8 mouse cellular contexts compared by ENCODE assay signal in the genomic region with DNA sequence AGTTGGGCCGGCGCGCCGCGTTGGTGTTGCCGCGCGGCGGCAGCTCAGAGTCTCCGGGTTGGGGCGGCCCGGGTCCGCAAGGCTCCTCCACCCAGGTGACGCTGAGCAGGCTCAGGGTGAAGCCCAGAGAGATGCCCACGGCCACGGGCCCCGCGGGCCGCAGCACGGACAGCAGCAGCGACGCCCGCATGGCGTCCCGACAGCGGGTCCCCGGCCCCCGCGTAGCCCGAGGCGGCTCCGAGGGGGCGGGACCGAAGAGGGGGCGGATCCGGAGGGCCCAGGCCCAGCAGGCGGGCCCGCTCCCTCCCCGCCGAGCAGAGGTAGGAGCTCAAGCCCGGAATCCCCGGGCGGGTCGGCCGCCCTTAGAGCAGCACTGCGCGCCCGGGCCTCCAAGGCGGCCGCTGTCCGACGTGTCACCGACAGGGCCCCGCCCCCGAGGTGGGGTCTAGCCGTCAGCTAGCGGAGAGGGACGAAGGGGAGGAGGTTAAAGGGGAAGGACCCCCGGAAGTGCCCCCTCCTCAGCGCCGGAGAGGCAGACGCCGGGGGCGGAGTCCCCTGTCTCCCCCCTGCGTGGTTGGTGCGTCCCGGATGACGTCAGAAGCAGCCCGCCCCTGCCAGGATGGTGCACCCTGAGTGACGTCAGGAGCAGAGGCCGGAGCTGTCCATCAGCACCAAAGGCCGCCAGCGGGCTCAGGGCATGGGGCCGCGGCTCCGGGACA. TPM values are rescaled to one million over a fixed set of nuclear protein-coding genes. Genes with fewer than 3 reads are reported as not detected.
A peak's percentile ranks its signal among the peaks of the same experiment; 100 is the strongest.
DNase-seq lines count a peak whose midpoint lies in the region; ATAC-seq and TF ChIP-seq lines count a peak whose summit lies in the region.

A gene (minus strand): TSS at position 392 of the 719 bp plus-strand sequence.
A gene (plus strand): TSS at position 617 of the 719 bp plus-strand sequence.

- under 1% methylated on average over 48 of the region's 76 CpGs for WGBS in forebrain, embryonic 13.5 days
- WGBS in liver, embryonic 15.5 days (ENCODE audit: insufficient replicate concordance): under 1% methylated on average over 76 of the region's 76 CpGs
- under 1% methylated on average over 71 of the region's 76 CpGs for WGBS in neural tube, embryonic 12.5 days
- WGBS in stomach, postnatal 0 days: under 1% methylated on average over 61 of the region's 76 CpGs

- H3K9ac ChIP-seq in forebrain, embryonic 13.5 days: peak within 1 kb of the TSS; percentile 87
- H3K9ac ChIP-seq in liver, embryonic 15.5 days: peak within 1 kb of the TSS; percentile 51
- peak within 1 kb of the TSS; percentile 80 for H3K9ac ChIP-seq in neural tube, embryonic 12.5 days
- peak within 1 kb of the TSS; percentile 75 for H3K9ac ChIP-seq in stomach, postnatal 0 days (ENCODE audit: low read length)

- H3K27me3 ChIP-seq in forebrain, embryonic 13.5 days: peaks cover 19% of the 10 kb centered on the region
- peaks cover 99% of the 10 kb centered on the region for H3K27me3 ChIP-seq in liver, embryonic 15.5 days
- H3K27me3 ChIP-seq in neural tube, embryonic 12.5 days (replicated peaks): peaks cover 17% of the 10 kb centered on the region
- H3K27me3 ChIP-seq in stomach, postnatal 0 days (ENCODE audit: control insufficient read depth, insufficient read depth, low read length): peaks cover 2% of the 10 kb centered on the region; the same call in 1 of the 2 replicates

- H3K36me3 ChIP-seq in forebrain, embryonic 13.5 days (ENCODE audit: poor library complexity, severe bottlenecking): peaks cover 47% of the 10 kb centered on the region
- H3K36me3 ChIP-seq in liver, embryonic 15.5 days (replicated peaks): no peaks in the 10 kb centered on the region
- H3K36me3 ChIP-seq in neural tube, embryonic 12.5 days: peaks cover 34% of the 10 kb centered on the region
- 0 out of 2 replicates have a peak, but pooled peaks cover 6% of the 10 kb centered on the region for H3K36me3 ChIP-seq in stomach, postnatal 0 days (ENCODE audit: control insufficient read depth, insufficient read depth, low read length)

- H3K9me3 ChIP-seq in forebrain, embryonic 13.5 days (replicated peaks): no peaks in the 10 kb centered on the region
- no peaks in the 10 kb centered on the region for H3K9me3 ChIP-seq in liver, embryonic 15.5 days (replicated peaks)
- H3K9me3 ChIP-seq in neural tube, embryonic 12.5 days: no peaks in the 10 kb centered on the region
- no peaks in the 10 kb centered on the region for H3K9me3 ChIP-seq in stomach, postnatal 0 days (ENCODE audit: control insufficient read depth, low read length)

- peaks cover 37% of the 10 kb centered on the region for H3K4me1 ChIP-seq in forebrain, embryonic 13.5 days
- peaks cover 28% of the 10 kb centered on the region for H3K4me1 ChIP-seq in liver, embryonic 15.5 days (replicated peaks)
- peaks cover 36% of the 10 kb centered on the region for H3K4me1 ChIP-seq in neural tube, embryonic 12.5 days
- 0 out of 2 replicates have a peak, but pooled peaks cover 2% of the 10 kb centered on the region for H3K4me1 ChIP-seq in stomach, postnatal 0 days (replicated peaks; ENCODE audit: control insufficient read depth, insufficient read depth)

- intact Hi-C loops in heart, postnatal 10 days (cut with DNase I): loop anchor here (1.0 kb wide), 1 partner anchor 80 kb away; no protein-coding TSS in a partner anchor

- peak; percentile 99 for DNase-seq in ES-CJ7 (ENCODE audit: low read depth, low spot score)
- DNase-seq in heart, postnatal 10 days: peak; percentile 98
- peak; percentile 98 for DNase-seq in kidney, postnatal 4 days
- peak; percentile 96 for DNase-seq in stomach, postnatal 0 days (ENCODE audit: low spot score)

- H3K27ac ChIP-seq in forebrain, embryonic 13.5 days: peak within 1 kb of the TSS; percentile 85
- H3K27ac ChIP-seq in liver, embryonic 15.5 days (replicated peaks): 0 out of 2 replicates have a peak within 1 kb of the TSS, but pooled peaks have one; percentile 57
- peak within 1 kb of the TSS; percentile 69 for H3K27ac ChIP-seq in neural tube, embryonic 12.5 days
- peak within 1 kb of the TSS; percentile 78 for H3K27ac ChIP-seq in stomach, postnatal 0 days (replicated peaks)

- TF ChIP-seq CTCF in stomach, postnatal 0 days (IDR thresholded peaks at IDR 0.05; ENCODE audit: low read depth): peak; percentile 20; the same call in 1 of the 2 replicates

- TF ChIP-seq EP300 in stomach, postnatal 0 days (optimal IDR thresholded peaks at IDR 0.05): peak; percentile 64

- ATAC-seq in cerebellum, adult (ENCODE audit: insufficient number of reproducible peaks, low FRiP score, low TSS enrichment): peak; percentile 50
- peak; percentile 91 for ATAC-seq in forebrain, embryonic 13.5 days
- ATAC-seq in liver, embryonic 15.5 days (ENCODE audit: insufficient read depth): peak; percentile 88
- ATAC-seq in neural tube, embryonic 12.5 days (ENCODE audit: low FRiP score, low read depth): peak; percentile 90
- peak; percentile 89 for ATAC-seq in stomach, postnatal 0 days (ENCODE audit: low FRiP score, low TSS enrichment)

- H3K4me2 ChIP-seq in forebrain, embryonic 13.5 days: peak within 1 kb of the TSS; percentile 90
- peak within 1 kb of the TSS; percentile 94 for H3K4me2 ChIP-seq in liver, embryonic 15.5 days
- peak within 1 kb of the TSS; percentile 93 for H3K4me2 ChIP-seq in neural tube, embryonic 12.5 days (replicated peaks)
- peak within 1 kb of the TSS; percentile 86 for H3K4me2 ChIP-seq in stomach, postnatal 0 days (replicated peaks; ENCODE audit: low read depth)

- H3K4me3 ChIP-seq in forebrain, embryonic 13.5 days: peak within 1 kb of the TSS; percentile 87
- peak within 1 kb of the TSS; percentile 68 for H3K4me3 ChIP-seq in liver, embryonic 15.5 days (replicated peaks)
- peak within 1 kb of the TSS; percentile 84 for H3K4me3 ChIP-seq in neural tube, embryonic 12.5 days
- H3K4me3 ChIP-seq in stomach, postnatal 0 days (ENCODE audit: low read depth, low read length): peak within 1 kb of the TSS; percentile 71

RNA-seq across cellular contexts. Expression of the first gene that starts in this region (rescaled TPM):
- 16.9 and 18.6 TPM in 2 replicates for polyA plus RNA-seq in forebrain, embryonic 13.5 days (2015; fragmentation: Nextera tagmentation; extraction: Ambion mirVana)
- total RNA-seq in heart, postnatal 10 days (2021): 10 to 100 TPM; 38.6 to 39.5 TPM
- 4.0 and 4.3 TPM in 2 replicates for polyA plus RNA-seq in liver, embryonic 15.5 days (2015; fragmentation: Nextera tagmentation; extraction: Ambion mirVana)
- 43.6 and 43.7 TPM in 2 replicates for polyA plus RNA-seq in neural tube, embryonic 12.5 days (2016; fragmentation: Nextera tagmentation; extraction: Ambion mirVana)
- polyA plus RNA-seq in stomach, postnatal 0 days (2015; fragmentation: Nextera tagmentation; extraction: Ambion mirVana): 24.6 and 25.2 TPM in 2 replicates

RNA-seq across cellular contexts. Expression of the second gene that starts in this region (rescaled TPM):
- polyA plus RNA-seq in forebrain, embryonic 13.5 days (2015; fragmentation: Nextera tagmentation; extraction: Ambion mirVana): 34.0 and 35.5 TPM in 2 replicates
- under 1 TPM; 0.38 to 0.52 TPM for total RNA-seq in heart, postnatal 10 days (2021)
- polyA plus RNA-seq in liver, embryonic 15.5 days (2015; fragmentation: Nextera tagmentation; extraction: Ambion mirVana): 0.06 and 0.15 TPM in 2 replicates
- 28.9 and 30.4 TPM in 2 replicates for polyA plus RNA-seq in neural tube, embryonic 12.5 days (2016; fragmentation: Nextera tagmentation; extraction: Ambion mirVana)
- polyA plus RNA-seq in stomach, postnatal 0 days (2015; fragmentation: Nextera tagmentation; extraction: Ambion mirVana): 1.4 and 1.7 TPM in 2 replicates

Comparison
In these comparisons a context has a peak if more than half of its experiments do, and no peak if none do; other contexts are left out.
1. Peak in every context shown above with its lines: DNase-seq, ATAC-seq, H3K4me3 ChIP-seq and H3K27ac ChIP-seq.
2. RNA of the second gene that starts in this region (polyA plus RNA-seq): 34.0 to 35.5 TPM in forebrain, embryonic 13.5 days and 28.9 to 30.4 TPM in neural tube, embryonic 12.5 days; 1.4 to 1.7 TPM in stomach, postnatal 0 days and 0.06 to 0.15 TPM in liver, embryonic 15.5 days; every median in the first group is over 10 times any median in the second.